In genomic region chr15:84070116-84070676, GRCm38 (mm10) we compare ENCODE assay signal across 11 mouse cellular contexts. TPM values are rescaled to one million over a fixed set of nuclear protein-coding genes. Genes with fewer than 3 reads are reported as not detected.
A peak's percentile ranks its signal among the peaks of the same experiment; 100 is the strongest.
DNase-seq lines count a peak whose midpoint lies in the region; ATAC-seq and TF ChIP-seq lines count a peak whose summit lies in the region.
"Had no signal": no experiment of that assay in that cellular context is flagged by ENCODE, and none has a peak within 500 bp of the region (broad histone marks: within the 10 kb centered on the region; RNA-seq: fewer than 3 reads in every experiment).

No protein-coding gene starts in this region.

- 4% methylated on average over 13 of the region's 13 CpGs for WGBS in lung, embryonic 14.5 days
- WGBS in embryonic facial prominence, embryonic 14.5 days: 1% methylated on average over 13 of the region's 13 CpGs
- 1% methylated on average over 13 of the region's 13 CpGs for WGBS in limb, embryonic 10.5 days
- 6% methylated on average over 13 of the region's 13 CpGs for WGBS in neural tube, embryonic 14.5 days

- DNase-seq in lung, embryonic 14.5 days: peak; percentile 13
- DNase-seq in lung, postnatal 36 days: no peak
- DNase-seq in embryonic facial prominence, embryonic 14.5 days (ENCODE audit: low spot score): peak; percentile 48
- peak; percentile 55 for DNase-seq in limb, embryonic 10.5 days (ENCODE audit: low spot score)
- DNase-seq in adipocyte (ENCODE audit: low spot score): no peak
- no peak for DNase-seq in kidney, postnatal 10 days
- DNase-seq in urinary bladder, postnatal 10 days (ENCODE audit: low spot score): no peak

- no peak overlapping the region for H3K9ac ChIP-seq in lung, embryonic 14.5 days
- H3K9ac ChIP-seq in embryonic facial prominence, embryonic 14.5 days (ENCODE audit: low read depth, low read length): no peak overlapping the region
- H3K9ac ChIP-seq in neural tube, embryonic 14.5 days (replicated peaks; ENCODE audit: low read depth, low read length): no peak overlapping the region
- H3K9ac ChIP-seq: liver, embryonic 14.5 days had no signal

- peaks cover 51% of the 10 kb centered on the region for H3K27me3 ChIP-seq in lung, embryonic 14.5 days (ENCODE audit: insufficient read depth, low read length)
- peaks cover 46% of the 10 kb centered on the region for H3K27me3 ChIP-seq in embryonic facial prominence, embryonic 14.5 days (replicated peaks; ENCODE audit: control insufficient read depth, insufficient read depth, low read length)
- H3K27me3 ChIP-seq in limb, embryonic 10.5 days (ENCODE audit: low read depth, poor library complexity, severe bottlenecking): peaks cover 95% of the 10 kb centered on the region
- peaks cover 5% of the 10 kb centered on the region; the same call in 1 of the 2 replicates for H3K27me3 ChIP-seq in neural tube, embryonic 14.5 days (ENCODE audit: control insufficient read depth, insufficient read depth, low read length)

- no peaks in the 10 kb centered on the region for H3K4me1 ChIP-seq in lung, embryonic 14.5 days (ENCODE audit: insufficient read depth)
- H3K4me1 ChIP-seq in embryonic facial prominence, embryonic 14.5 days (ENCODE audit: control insufficient read depth, insufficient read depth, low read length): no peaks in the 10 kb centered on the region; the same call in none of the 2 replicates
- peaks cover 29% of the 10 kb centered on the region for H3K4me1 ChIP-seq in limb, embryonic 10.5 days
- H3K4me1 ChIP-seq in neural tube, embryonic 14.5 days (ENCODE audit: control insufficient read depth, insufficient read depth, low read length): peaks cover 16% of the 10 kb centered on the region

- H3K4me3 ChIP-seq in lung, embryonic 14.5 days (ENCODE audit: low read depth, low read length): no peak overlapping the region
- H3K4me3 ChIP-seq in embryonic facial prominence, embryonic 14.5 days (ENCODE audit: low read depth, low read length): no peak overlapping the region
- peak overlapping the region; percentile 15; the same call in 1 of the 2 replicates for H3K4me3 ChIP-seq in limb, embryonic 10.5 days
- H3K4me3 ChIP-seq in neural tube, embryonic 14.5 days (ENCODE audit: low read depth, low read length): no peak overlapping the region

- H3K4me2 ChIP-seq in lung, embryonic 14.5 days: peak overlapping the region; percentile 23; the same call in 1 of the 2 replicates
- H3K4me2 ChIP-seq in embryonic facial prominence, embryonic 14.5 days (ENCODE audit: low read depth, low read length): peak overlapping the region; percentile 11; the same call in 1 of the 2 replicates
- H3K4me2 ChIP-seq in neural tube, embryonic 14.5 days (ENCODE audit: low read depth, low read length): peak overlapping the region; percentile 27; the same call in 1 of the 2 replicates

- TF ChIP-seq CTCF in lung, embryonic 14.5 days (IDR thresholded peaks at IDR 0.05; ENCODE audit: low read depth): no peak

- H3K9me3 ChIP-seq in lung, embryonic 14.5 days (ENCODE audit: low read depth, low read length): no peaks in the 10 kb centered on the region
- no peaks in the 10 kb centered on the region; the same call in 1 of the 2 replicates for H3K9me3 ChIP-seq in embryonic facial prominence, embryonic 14.5 days (ENCODE audit: control insufficient read depth, low read length)
- no peaks in the 10 kb centered on the region; the same call in 1 of the 2 replicates for H3K9me3 ChIP-seq in limb, embryonic 10.5 days (replicated peaks)
- no peaks in the 10 kb centered on the region for H3K9me3 ChIP-seq in neural tube, embryonic 14.5 days (ENCODE audit: control insufficient read depth, low read length)

- no peak for ATAC-seq in lung, embryonic 14.5 days (ENCODE audit: insufficient read depth)
- no peak for ATAC-seq in embryonic facial prominence, embryonic 14.5 days (ENCODE audit: low read depth)
- ATAC-seq in neural tube, embryonic 14.5 days (ENCODE audit: low read depth): no peak

- H3K36me3 ChIP-seq in lung, embryonic 14.5 days (ENCODE audit: insufficient read depth): no peaks in the 10 kb centered on the region
- H3K36me3 ChIP-seq in embryonic facial prominence, embryonic 14.5 days (ENCODE audit: control insufficient read depth, insufficient read depth, low read length): no peaks in the 10 kb centered on the region
- H3K36me3 ChIP-seq in limb, embryonic 10.5 days: no peaks in the 10 kb centered on the region
- no peaks in the 10 kb centered on the region for H3K36me3 ChIP-seq in neural tube, embryonic 14.5 days (ENCODE audit: control insufficient read depth, insufficient read depth, low read length)
- H3K36me3 ChIP-seq: G1E had no signal

- H3K27ac ChIP-seq in lung, embryonic 14.5 days (ENCODE audit: low read depth): no peak overlapping the region
- no peak overlapping the region for H3K27ac ChIP-seq in embryonic facial prominence, embryonic 14.5 days (replicated peaks; ENCODE audit: low read depth, low read length)
- no peak overlapping the region for H3K27ac ChIP-seq in limb, embryonic 10.5 days
- no peak overlapping the region for H3K27ac ChIP-seq in neural tube, embryonic 14.5 days (ENCODE audit: low read depth, low read length)
- H3K27ac ChIP-seq: liver, embryonic 14.5 days had no signal

RNA-seq across cellular contexts. Expression of gene Efcab6, which starts 5.0 kb away (rescaled TPM):
- 0.33 and 0.77 TPM in 2 replicates for polyA plus RNA-seq in lung, embryonic 14.5 days (2014; fragmentation: Nextera tagmentation; extraction: Ambion mirVana)
- polyA plus RNA-seq in embryonic facial prominence, embryonic 14.5 days (2014; fragmentation: Nextera tagmentation; extraction: Ambion mirVana): 0.42 and 1.3 TPM in 2 replicates
- not detected in 2 replicates for polyA plus RNA-seq in limb, embryonic 10.5 days (2016; fragmentation: Nextera tagmentation; extraction: Ambion mirVana)
- 0.55 and 0.84 TPM in 2 replicates for polyA plus RNA-seq in neural tube, embryonic 14.5 days (2014; fragmentation: Nextera tagmentation; extraction: Ambion mirVana)
- polyA plus RNA-seq: G1E; liver, embryonic 14.5 days had no signal

RNA-seq across cellular contexts. Expression of gene Sult4a1, which starts 35.4 kb away (rescaled TPM):
- 0.62 and 0.75 TPM in 2 replicates for polyA plus RNA-seq in lung, embryonic 14.5 days (2014; fragmentation: Nextera tagmentation; extraction: Ambion mirVana)
- 8.8 and 9.2 TPM in 2 replicates for polyA plus RNA-seq in embryonic facial prominence, embryonic 14.5 days (2014; fragmentation: Nextera tagmentation; extraction: Ambion mirVana)
- 1.2 and 1.3 TPM in 2 replicates for polyA plus RNA-seq in limb, embryonic 10.5 days (2016; fragmentation: Nextera tagmentation; extraction: Ambion mirVana)
- 82.9 and 90.5 TPM in 2 replicates for polyA plus RNA-seq in neural tube, embryonic 14.5 days (2014; fragmentation: Nextera tagmentation; extraction: Ambion mirVana)
- polyA plus RNA-seq: G1E had no signal

RNA-seq across cellular contexts. Expression of gene Pnpla5, which starts 52.8 kb away (rescaled TPM):
- not detected in 2 replicates for polyA plus RNA-seq in lung, embryonic 14.5 days (2014; fragmentation: Nextera tagmentation; extraction: Ambion mirVana)
- polyA plus RNA-seq in embryonic facial prominence, embryonic 14.5 days (2014; fragmentation: Nextera tagmentation; extraction: Ambion mirVana): not detected in 2 replicates
- not detected in 2 replicates for polyA plus RNA-seq in limb, embryonic 10.5 days (2016; fragmentation: Nextera tagmentation; extraction: Ambion mirVana)
- polyA plus RNA-seq in neural tube, embryonic 14.5 days (2014; fragmentation: Nextera tagmentation; extraction: Ambion mirVana): not detected in 2 replicates
- polyA plus RNA-seq: cortical plate, adult 2 months; G1E had no signal

Comparison
In these comparisons a context has a peak if more than half of its experiments do, and no peak if none do; other contexts are left out.
1. DNase-seq: peak in lung, embryonic 14.5 days (single experiment), embryonic facial prominence, embryonic 14.5 days (single experiment) and limb, embryonic 10.5 days (single experiment); none in lung, postnatal 36 days (single experiment), adipocyte (single experiment), kidney, postnatal 10 days (single experiment) and urinary bladder, postnatal 10 days (single experiment).
2. Peak in every context shown above with its lines, with median percentiles within 50 percentile points of each other: H3K4me2 ChIP-seq.